Mouse (Mus musculus) activated CD4-positive, CD25-positive, alpha-beta regulatory T cell, adult 4 months (primary cell): ENCODE measurements around the gene Vwde. TPM values are rescaled to one million over a fixed set of nuclear protein-coding genes. Genes with fewer than 3 reads are reported as not detected.
A peak's percentile ranks its signal among the peaks of the same experiment; 100 is the strongest.

Experiments
- ATAC-seq: one replicate; pipeline ENCODE4 v1.8.0; 2017
- polyA plus RNA-seq, 2 experiments: library from polyadenylated mRNA; unstranded; fragments of 100-300 nt; shearing (Covaris generic); gene quantifications; one replicate each; pipeline ENCODE4 v1.2.1; 2017

The Vwde gene
- polyA plus RNA-seq: under 1 TPM in 1 of 2 experiments, not detected in 1; 0.08 TPM

- no peak for ATAC-seq
These were observed at the start of gene Vwde for GRCm38 (mm10) chr6:13224596-13225227. Vwde (minus strand) TSS chr6:13224965.

GRCm38 (mm10) chr6:13255341-13255740, 30.6 kb upstream of the Vwde start:
- no peak for ATAC-seq

- peak; percentile 19 for ATAC-seq
These were observed 23.7 kb upstream of the Vwde start for GRCm38 (mm10) chr6:13248317-13248969.

GRCm38 (mm10) chr6:13206157-13206556, 18.6 kb downstream of the Vwde start:
- no peak for ATAC-seq

DNA sequence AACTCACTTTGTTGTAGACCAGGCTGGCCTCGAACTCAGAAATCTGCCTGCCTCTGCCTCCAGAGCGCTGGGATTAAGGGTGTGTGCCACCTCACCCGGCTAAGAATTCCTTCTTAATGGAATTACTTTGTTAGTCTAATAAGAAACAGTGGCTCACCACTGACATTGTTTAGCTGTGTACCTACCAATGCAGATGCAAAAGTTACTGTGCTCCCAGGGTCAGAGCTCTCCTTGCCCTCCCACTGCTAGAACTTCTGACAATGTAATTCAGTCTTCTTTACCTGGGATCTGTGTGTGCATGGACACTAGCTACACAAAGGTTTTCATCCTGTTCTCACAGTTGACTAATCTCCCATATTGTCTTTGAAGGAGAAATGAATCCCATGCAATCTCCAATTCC, 27.3 kb downstream of the Vwde start:
- ATAC-seq: no peak

GRCm38 (mm10) chr6:13186836-13187235, 37.9 kb downstream of the Vwde start:
- ATAC-seq: no peak

DNA sequence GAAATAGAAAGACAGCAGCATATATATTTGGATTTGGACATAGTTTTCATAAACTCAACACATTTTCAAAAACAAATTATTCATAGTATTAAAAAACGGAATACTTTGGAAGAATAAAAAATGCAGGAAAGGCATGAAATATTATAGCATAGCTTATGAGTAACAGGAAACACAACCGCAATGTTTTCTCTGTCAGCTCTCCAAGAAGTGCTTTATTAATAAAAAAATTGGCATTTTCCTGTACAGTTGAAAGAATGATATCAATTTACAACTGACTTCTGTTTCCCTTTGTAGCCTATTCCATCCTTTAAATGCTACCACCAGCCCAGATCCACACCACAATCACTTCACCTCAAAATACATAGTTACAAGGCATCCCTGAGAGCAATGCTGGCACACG, 44.7 kb downstream of the Vwde start:
- ATAC-seq: no peak

DNA sequence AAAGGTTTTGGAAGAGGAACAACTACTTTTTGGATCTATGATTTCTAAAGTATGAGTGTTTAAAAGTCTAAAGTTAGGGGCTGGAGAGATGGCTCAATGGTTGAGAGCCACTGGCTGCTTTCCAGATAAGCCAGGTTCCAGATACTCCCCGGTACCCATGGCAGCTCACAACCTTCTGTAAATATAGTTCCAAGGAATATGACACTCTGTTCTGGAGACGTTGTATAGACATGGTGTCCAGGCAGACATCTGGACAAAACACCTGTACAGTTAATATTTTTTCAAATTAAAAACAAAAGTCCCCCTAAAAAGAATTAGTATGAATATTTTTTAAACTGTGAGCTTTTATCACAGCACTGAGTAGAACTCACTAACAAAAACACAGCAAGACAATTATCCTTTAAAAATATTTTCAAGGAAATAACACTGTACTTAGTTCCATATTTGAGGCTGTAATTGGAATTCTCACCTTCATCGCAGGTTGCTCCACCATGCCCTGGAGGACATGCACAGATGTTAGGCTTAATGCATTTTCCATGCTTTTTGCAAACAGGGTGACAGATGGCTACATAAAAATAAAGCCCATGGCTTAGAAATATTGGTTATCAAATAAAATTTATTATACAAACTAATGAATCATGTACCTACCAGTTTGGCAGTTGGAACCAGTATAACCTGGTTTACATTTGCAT, 55.2 kb downstream of the Vwde start:
- ATAC-seq: no peak

GRCm38 (mm10) chr6:13166240-13166937, 58.4 kb downstream of the Vwde start:
- ATAC-seq: no peak

GRCm38 (mm10) chr6:13159437-13159836, 65.3 kb downstream of the Vwde start:
- no peak for ATAC-seq

GRCm38 (mm10) chr6:13153888-13154697, 70.7 kb downstream of the Vwde start:
- ATAC-seq: no peak

DNA sequence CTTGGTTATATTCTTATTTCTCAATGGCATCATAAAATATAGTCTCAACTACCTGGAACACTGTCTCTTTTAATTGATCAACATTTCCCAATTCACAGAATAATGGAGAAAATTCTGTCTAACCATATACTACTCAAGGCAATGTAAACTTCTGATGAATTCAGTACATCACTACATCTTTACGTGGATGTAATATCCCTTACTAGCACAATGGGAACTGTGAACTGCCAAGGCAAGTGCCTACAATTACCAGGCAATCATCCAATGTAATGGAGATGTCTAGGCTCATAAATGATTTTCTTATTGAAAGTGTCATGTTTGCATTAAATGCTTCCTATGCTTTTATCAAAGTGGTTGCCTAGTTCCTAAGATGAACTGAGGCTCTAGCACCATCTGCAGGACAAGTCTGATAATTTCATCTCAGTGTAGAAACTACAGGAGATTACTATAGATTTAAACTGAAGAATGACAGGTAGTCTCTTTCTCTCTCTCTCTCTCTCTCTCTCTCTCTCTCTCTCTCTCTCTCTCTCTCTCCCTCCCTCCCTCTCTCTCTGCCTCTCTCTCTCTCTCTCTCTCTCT, 72.6 kb downstream of the Vwde start:
- ATAC-seq: peak; percentile 76

DNA sequence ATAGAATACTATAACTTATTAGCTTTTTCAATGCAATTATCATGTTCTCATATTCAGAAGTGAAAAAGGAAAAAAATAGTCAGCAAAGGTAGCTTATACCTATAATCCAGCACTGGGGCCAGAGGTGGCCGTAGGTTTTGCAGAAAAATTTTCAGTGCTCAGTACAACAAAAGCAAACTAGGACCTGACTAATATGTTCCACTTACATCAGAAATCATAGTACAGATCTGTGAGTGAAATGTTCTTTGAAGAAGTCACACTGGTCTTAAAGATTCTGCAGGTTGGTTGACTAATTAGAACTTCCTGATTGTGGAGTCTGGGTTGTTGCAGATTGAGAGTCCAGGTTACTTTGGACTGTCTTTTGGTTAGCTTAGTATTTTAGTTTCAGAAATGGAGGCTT, 87.5 kb downstream of the Vwde start:
- ATAC-seq: no peak

GRCm38 (mm10) chr6:13108662-13109061, 116.1 kb downstream of the Vwde start:
- no peak for ATAC-seq

Other genes starting within 250 kb of the Vwde start
- gene Tmem106b, start 155.2 kb downstream of the Vwde start, polyA plus RNA-seq: 10 to 100 TPM; 36.0 to 43.6 TPM